Mouse (Mus musculus) midbrain, postnatal 0 days (tissue): ENCODE results near the gene Lmo2. TPM values are rescaled to one million over a fixed set of nuclear protein-coding genes. Genes with fewer than 3 reads are reported as not detected.
"Not testable (repeated sequence)": the region's sequence is repeated elsewhere in the genome, so short reads cannot be mapped to it uniquely, and the experiment has no call there.

Source experiments
- ATAC-seq: fragments of 200-750 bp; cut with Nextera tagmentation; 2 replicates; pipeline ENCODE4 v1.8.0; 2017; ENCODE audit warnings: moderate number of reproducible peaks, mild to moderate bottlenecking, moderate TSS enrichment, moderate library complexity; ENCODE audit not compliant: low FRiP score
- DNase-seq: peaks from one replicate; pipeline ENCODE4 v3.0.0-alpha.2; 2015; ENCODE audit warnings: low spot score
- H3K27ac ChIP-seq: fragments of 300-500 bp; sonication (generic); 2 replicates; pipeline ENCODE4 v1.5.1; 2014; ENCODE audit warnings: low read depth, mild to moderate bottlenecking, low read length, mixed read lengths
- H3K27me3 ChIP-seq: fragments of 300-500 bp; sonication (generic); 2 replicates; pipeline ENCODE4 v1.6.1; 2014; ENCODE audit warnings: low read length, control low read depth, mixed read lengths; ENCODE audit not compliant: insufficient read depth
- H3K36me3 ChIP-seq: fragments of 300-500 bp; sonication (generic); 2 replicates; pipeline ENCODE4 v1.6.1; 2014; ENCODE audit warnings: low read length, control low read depth, mixed read lengths; ENCODE audit not compliant: insufficient read depth
- H3K4me1 ChIP-seq: fragments of 300-500 bp; sonication (generic); 2 replicates; pipeline ENCODE4 v1.6.1; 2014; ENCODE audit warnings: mild to moderate bottlenecking, control low read depth, antibody characterized with exemption, low read length, mixed read lengths; ENCODE audit not compliant: insufficient read depth
- H3K4me2 ChIP-seq: fragments of 300-500 bp; sonication (generic); 2 replicates; pipeline ENCODE4 v1.6.1; 2014; ENCODE audit warnings: low read depth, mild to moderate bottlenecking, low read length, mixed read lengths; ENCODE audit not compliant: poor library complexity, severe bottlenecking
- H3K4me3 ChIP-seq: fragments of 300-500 bp; sonication (generic); 2 replicates; pipeline ENCODE4 v1.5.1; 2014; ENCODE audit warnings: low read depth, mild to moderate bottlenecking, low read length, moderate library complexity
- H3K9ac ChIP-seq: fragments of 300-500 bp; sonication (generic); replicated peaks from 2 replicates; pipeline ENCODE4 v1.6.1; 2014; ENCODE audit warnings: mild to moderate bottlenecking, low read length, moderate library complexity, mixed read lengths; ENCODE audit not compliant: poor library complexity, severe bottlenecking
- H3K9me3 ChIP-seq: fragments of 300-500 bp; sonication (generic); 2 replicates; pipeline ENCODE4 v1.6.1; 2016; ENCODE audit warnings: low read length, control low read depth
- CTCF ChIP-seq: IDR thresholded peaks from 2 replicates; pipeline ENCODE4 v1.5.1; 2016; ENCODE audit warnings: antibody characterized with exemption, mild to moderate bottlenecking
- WGBS: fragments of 180-500 bp; shearing (Covaris S2); extraction: QIAGEN DNeasy Blood & Tissue Kit; methylation state at CpG from one replicate; pipeline ENCODE4 v1.1.7; 2014; 5-methylcytosine and 5-hydroxymethylcytosine counted together
- polyA plus RNA-seq: library from polyadenylated mRNA; unstranded; fragments of >200 nt; fragmentation: Nextera tagmentation; extraction: Ambion mirVana; gene quantifications from 2 replicates; pipeline ENCODE4 v1.2.1, GENCODE M21; 2015
- total RNA-seq: library from RNA; depleted of rRNA; stranded (reverse); fragments of >200 nt; gene quantifications from 2 replicates; pipeline ENCODE4 v1.2.3, GENCODE M21; 2014

The Lmo2 gene
- total and polyA plus RNA-seq, 2 experiments from 2014 or later: 16.1 to 22.9 TPM

DNA sequence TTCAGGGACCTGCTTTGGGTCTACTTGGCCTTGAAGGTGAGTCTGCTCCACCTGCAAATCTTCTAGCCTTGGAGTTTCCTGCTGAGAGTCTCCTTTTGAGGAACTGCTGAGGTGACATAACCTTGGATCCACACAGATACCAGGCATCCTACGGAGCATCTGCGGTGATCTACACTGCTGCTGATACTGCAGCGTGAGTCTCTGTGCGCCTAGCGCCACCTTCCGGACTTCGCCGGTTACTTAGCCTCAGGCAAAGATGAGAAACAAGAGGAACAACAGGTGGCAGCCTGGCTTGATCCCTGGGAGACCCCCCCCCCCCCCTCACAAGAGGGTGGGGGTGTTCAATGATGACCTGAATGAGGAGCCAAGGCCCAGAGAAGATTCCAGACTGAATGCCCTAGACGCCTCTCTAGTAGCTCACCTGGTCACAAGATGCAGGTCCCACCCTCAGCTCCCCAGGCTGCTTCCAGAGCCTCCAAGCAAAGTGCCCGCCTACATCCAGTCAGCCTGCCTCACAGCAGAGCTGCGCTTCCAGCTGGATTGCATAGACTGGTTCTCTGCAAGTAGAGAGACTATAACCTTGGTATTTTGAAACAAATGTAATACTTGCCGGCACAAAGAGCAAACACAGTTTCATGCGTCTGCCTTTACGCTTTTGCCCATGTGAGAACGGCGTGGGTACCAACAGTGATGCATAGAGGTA is 45.1 kb downstream of the Lmo2 start:
- Histone ChIP-seq H3K27me3 (no peaks in the 10 kb centered on the region), H3K9ac (no peak overlapping the region), H3K4me3 (no peak overlapping the region), H3K27ac (no peak overlapping the region), H3K4me2 (no peak overlapping the region), H3K36me3 (no peaks in the 10 kb centered on the region), H3K9me3 (no peaks in the 10 kb centered on the region), H3K4me1 (no peaks in the 10 kb centered on the region)
- WGBS: 34% methylated on average over 16 of the region's 16 CpGs
- ATAC-seq: no peak; the same call in 1 of the 2 replicates
- peak; percentile 82 for DNase-seq
- TF ChIP-seq CTCF: peak; percentile 86

DNA sequence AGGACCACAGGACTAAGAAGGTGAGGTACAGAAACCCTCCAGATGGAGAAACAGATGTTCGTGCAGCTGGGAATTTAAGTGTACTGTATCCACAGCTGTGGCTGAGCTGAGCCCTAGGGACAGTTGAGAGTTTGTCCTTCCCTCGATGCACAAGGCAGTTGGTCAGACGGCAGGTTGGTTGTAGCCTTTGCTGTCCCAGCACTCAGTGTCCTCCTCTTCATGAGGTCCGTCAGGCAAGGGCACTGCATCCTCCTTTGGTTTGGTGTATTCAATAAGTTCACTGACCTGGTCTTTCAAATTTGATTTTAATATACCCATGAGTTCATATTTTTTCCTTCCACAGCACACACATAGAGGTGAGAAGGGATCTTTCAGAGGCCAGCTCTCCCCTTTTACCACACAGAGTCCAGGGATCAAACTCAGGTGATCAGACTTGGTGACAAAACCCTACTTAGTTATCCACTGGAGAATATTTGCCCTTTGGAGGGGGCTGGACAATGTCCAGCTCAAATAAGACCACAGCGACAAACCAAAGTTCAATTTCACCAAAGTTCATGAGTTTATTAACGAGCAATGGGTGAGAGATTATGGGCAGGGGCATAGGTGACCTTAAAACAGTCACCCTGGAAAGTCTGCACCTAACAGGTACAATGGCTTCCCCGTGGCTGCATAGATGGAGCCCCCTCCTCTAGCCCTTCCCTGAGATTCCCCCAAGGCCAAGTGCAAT is 50.2 kb downstream of the Lmo2 start:
- Histone ChIP-seq H3K9ac (no peak overlapping the region), H3K4me1 (no peaks in the 10 kb centered on the region), H3K9me3 (no peaks in the 10 kb centered on the region), H3K4me2 (no peak overlapping the region), H3K36me3 (no peaks in the 10 kb centered on the region), H3K27me3 (no peaks in the 10 kb centered on the region), H3K27ac (no peak overlapping the region), H3K4me3 (no peak overlapping the region)
- ATAC-seq (no peak), DNase-seq (no peak)
- WGBS: 82% methylated on average over 7 of the region's 7 CpGs
- no peak for TF ChIP-seq CTCF

DNA sequence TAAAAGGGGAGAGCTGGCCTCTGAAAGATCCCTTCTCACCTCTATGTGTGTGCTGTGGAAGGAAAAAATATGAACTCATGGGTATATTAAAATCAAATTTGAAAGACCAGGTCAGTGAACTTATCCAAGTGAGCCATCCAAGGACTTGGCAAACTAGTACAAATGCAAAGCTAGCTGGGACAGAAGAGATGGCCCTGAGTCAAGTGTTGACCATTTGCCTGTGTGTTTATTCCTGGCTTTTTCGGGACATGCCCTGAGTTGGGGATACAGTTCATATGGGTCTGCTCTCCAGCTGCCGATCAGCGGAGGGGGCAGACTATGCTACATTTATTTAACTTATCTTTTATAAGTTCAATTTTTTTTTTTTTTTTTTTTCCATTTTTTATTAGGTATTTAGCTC is 51.1 kb downstream of the Lmo2 start:
- H3K36me3 ChIP-seq, H3K4me3 ChIP-seq, ATAC-seq, H3K4me2 ChIP-seq, H3K9ac ChIP-seq, H3K9me3 ChIP-seq, H3K27ac ChIP-seq, DNase-seq, H3K27me3 ChIP-seq, H3K4me1 ChIP-seq: not testable (repeated sequence)
- 97% methylated on average over 3 of the region's 3 CpGs for WGBS

DNA sequence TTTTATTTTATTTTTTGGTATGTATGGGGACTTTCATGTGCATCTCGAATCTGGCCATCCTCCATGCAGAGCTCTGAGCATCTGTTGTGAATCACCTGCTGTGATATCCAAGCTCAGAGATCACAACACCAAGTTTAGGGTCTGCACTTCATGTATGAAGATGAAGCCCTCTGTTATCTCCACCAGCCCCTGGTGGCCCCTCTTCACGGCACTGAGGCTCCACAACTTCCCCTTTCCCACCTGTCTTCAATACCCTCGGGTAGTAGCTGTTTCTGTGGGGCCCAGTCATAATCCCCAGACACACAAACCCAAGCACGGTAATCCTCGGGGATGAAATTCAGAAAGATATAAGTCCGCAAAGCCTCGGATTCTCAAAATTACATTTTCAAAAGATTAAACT is 65.3 kb downstream of the Lmo2 start:
- H3K9me3 ChIP-seq: no peaks in the 10 kb centered on the region
- no peak overlapping the region for H3K4me3 ChIP-seq
- TF ChIP-seq CTCF: no peak
- H3K4me2 ChIP-seq: no peak overlapping the region
- WGBS: 72% methylated on average over 7 of the region's 7 CpGs
- H3K27ac ChIP-seq: no peak overlapping the region
- DNase-seq: no peak
- H3K27me3 ChIP-seq: no peaks in the 10 kb centered on the region
- H3K4me1 ChIP-seq: no peaks in the 10 kb centered on the region
- H3K36me3 ChIP-seq: no peaks in the 10 kb centered on the region
- H3K9ac ChIP-seq: no peak overlapping the region
- no peak for ATAC-seq

GRCm38 (mm10) chr2:104024656-104025055 is 66.9 kb downstream of the Lmo2 start:
- no peak overlapping the region for H3K4me3 ChIP-seq
- DNase-seq (no peak), ATAC-seq (no peak)
- no peak overlapping the region for H3K4me2 ChIP-seq
- no peaks in the 10 kb centered on the region for H3K27me3 ChIP-seq
- no peaks in the 10 kb centered on the region for H3K36me3 ChIP-seq
- H3K4me1 ChIP-seq: peaks cover 6% of the 10 kb centered on the region
- 88% methylated on average over 4 of the region's 4 CpGs for WGBS
- H3K27ac ChIP-seq: no peak overlapping the region
- no peak for TF ChIP-seq CTCF
- H3K9me3 ChIP-seq: no peaks in the 10 kb centered on the region
- H3K9ac ChIP-seq: no peak overlapping the region

DNA sequence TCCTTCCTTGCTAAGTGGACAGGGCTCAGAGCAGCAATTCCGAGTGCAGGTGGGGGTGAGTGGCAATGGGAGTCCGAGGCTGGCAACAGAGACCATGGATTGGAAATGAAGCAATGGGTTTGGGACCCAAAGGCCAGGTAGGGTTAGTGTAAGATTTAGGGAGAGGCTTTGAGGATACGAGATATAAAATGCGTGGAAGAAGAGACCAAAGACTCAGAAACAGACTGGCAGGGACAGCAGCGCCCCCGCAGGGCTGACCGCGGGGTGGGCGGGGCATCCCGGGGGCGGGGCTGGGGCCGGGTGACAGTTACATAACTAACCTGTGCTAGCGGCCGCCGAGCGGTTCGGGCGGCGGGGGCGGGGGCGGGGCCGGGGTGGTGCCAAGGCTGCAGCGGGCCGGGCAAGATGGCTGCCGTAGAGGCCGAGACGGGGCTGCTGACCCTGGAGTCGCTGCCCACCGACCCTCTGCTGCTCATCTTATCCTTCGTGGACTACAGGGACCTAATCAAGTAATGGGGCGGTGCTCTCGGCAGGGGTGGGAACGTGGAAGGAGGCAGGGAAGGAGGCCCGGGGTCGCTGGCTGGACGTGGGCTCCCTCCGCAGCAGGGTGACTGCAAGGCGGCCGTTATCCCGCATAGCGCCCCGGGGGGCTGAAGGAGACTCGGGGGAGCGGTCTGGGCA is 69.8 kb downstream of the Lmo2 start, which contains the start of gene Fbxo3:
TSS of gene Fbxo3 (plus strand) at position 264 of the 681 bp plus-strand sequence.
- ATAC-seq: peak; percentile 94
- no peaks in the 10 kb centered on the region for H3K9me3 ChIP-seq
- under 1% methylated on average over 28 of the region's 44 CpGs for WGBS

More for the DNA sequence above, 69.8 kb downstream of the Lmo2 start, which contains the start of gene Fbxo3:
- Histone ChIP-seq H3K4me3 (peak within 1 kb of the TSS; percentile 66), H3K4me2 (peak within 1 kb of the TSS; percentile 67), H3K4me1 (peaks cover 7% of the 10 kb centered on the region), H3K27me3 (no peaks in the 10 kb centered on the region), H3K9ac (peak within 1 kb of the TSS; percentile 98), H3K36me3 (peaks cover 4% of the 10 kb centered on the region; the same call in 1 of the 2 replicates), H3K27ac (peak within 1 kb of the TSS; percentile 82)
- TF ChIP-seq CTCF: no peak; the same call in 1 of the 2 replicates
- DNase-seq: peak; percentile 77
